Mouse (Mus musculus) myocyte (in vitro differentiated cells): ENCODE data around the gene Ptgir.

Source experiments
- CEBPB ChIP-seq: IDR thresholded peaks from 2 replicates; pipeline ENCODE4 v1.6.1; 2011; ENCODE audit warnings: mild to moderate bottlenecking, moderate library complexity; ENCODE audit not compliant: poor library complexity, insufficient read depth, severe bottlenecking
- E2F4 ChIP-seq: IDR thresholded peaks from one replicate; pipeline ENCODE4 v1.6.1; 2011; ENCODE audit warnings: mild to moderate bottlenecking, control low read depth, moderate library complexity; ENCODE audit not compliant: insufficient read depth
- MAX ChIP-seq: IDR thresholded peaks from one replicate; pipeline ENCODE4 v1.6.1; 2011; ENCODE audit warnings: low read depth, mild to moderate bottlenecking, control low read depth
- MYOD1 ChIP-seq, 3 experiments: IDR thresholded peaks; one replicate each; pipeline ENCODE4 v1.6.1; 2011; ENCODE audit warnings: control low read depth in 2 of 3, low read depth in 2 of 3, mild to moderate bottlenecking in 2 of 3, moderate library complexity in 1 of 3; ENCODE audit not compliant: insufficient read length in 2 of 3, control insufficient read depth in 1 of 3
- MYOG ChIP-seq, 3 experiments: IDR thresholded peaks; one replicate each; pipeline ENCODE4 v1.6.1; 2011; ENCODE audit warnings: control low read depth in 2 of 3, low read depth in 2 of 3, mild to moderate bottlenecking in 2 of 3; ENCODE audit not compliant: insufficient read length in 2 of 3, control insufficient read depth in 1 of 3, insufficient read depth in 1 of 3
- POLR2A ChIP-seq: IDR thresholded peaks from one replicate; pipeline ENCODE4 v1.6.1; 2011; ENCODE audit warnings: low read depth, mild to moderate bottlenecking, control low read depth, moderate library complexity; ENCODE audit not compliant: insufficient read length
- POLR2AphosphoS2 ChIP-seq: IDR thresholded peaks from one replicate; pipeline ENCODE4 v1.6.1; 2011; ENCODE audit warnings: low read depth, control low read depth; ENCODE audit not compliant: insufficient read length
- REST ChIP-seq: IDR thresholded peaks from one replicate; pipeline ENCODE4 v1.6.1; 2011; ENCODE audit warnings: mild to moderate bottlenecking, control low read depth, moderate library complexity; ENCODE audit not compliant: insufficient read depth, insufficient read length
- SRF ChIP-seq: IDR thresholded peaks from one replicate; pipeline ENCODE4 v1.6.1; 2011; ENCODE audit warnings: low read depth; ENCODE audit not compliant: control insufficient read depth, insufficient read length
- TCF12 ChIP-seq: IDR thresholded peaks from one replicate; pipeline ENCODE4 v1.6.1; 2011; ENCODE audit warnings: mild to moderate bottlenecking, control low read depth; ENCODE audit not compliant: poor library complexity, insufficient read depth, severe bottlenecking
- TCF3 ChIP-seq: IDR thresholded peaks from one replicate; pipeline ENCODE4 v1.6.1; 2011; ENCODE audit warnings: low read depth, control low read depth; ENCODE audit not compliant: insufficient read length
- USF1 ChIP-seq: IDR thresholded peaks from one replicate; pipeline ENCODE4 v1.6.1; 2011; ENCODE audit warnings: low read depth, mild to moderate bottlenecking, control low read depth, moderate library complexity

GRCm38 (mm10) chr7:16918014-16918413 is 11.7 kb downstream of the Ptgir start:
- no peak for TF ChIP-seq POLR2A
- TF ChIP-seq CEBPB: no peak
- peak in 1 of 3 experiments; percentile 43 for TF ChIP-seq MYOD1 (IDR thresholded peaks at IDR 0.05; ENCODE audit: control insufficient read depth in 1 of 3, insufficient read length in 2 of 3, low read depth in 2 of 3)
- TF ChIP-seq TCF12: no peak
- no peak for TF ChIP-seq REST
- peak; percentile 42 for TF ChIP-seq POLR2AphosphoS2
- TF ChIP-seq E2F4: no peak
- TF ChIP-seq MYOG (IDR thresholded peaks at IDR 0.05; ENCODE audit: control insufficient read depth in 1 of 3, insufficient read depth in 1 of 3, insufficient read length in 2 of 3, low read depth in 2 of 3): peak in 2 of 3 experiments; percentile 4 to 18
- TF ChIP-seq USF1: no peak
- no peak for TF ChIP-seq MAX
- TF ChIP-seq SRF: no peak
- no peak for TF ChIP-seq TCF3
